Mouse (Mus musculus) left cerebral cortex, adult 11 months (tissue): Measurements from ENCODE around the gene Fam161a.

ENCODE experiments used
- DNase-seq: peaks from one replicate; pipeline ENCODE4 v3.0.0; 2022; ENCODE audit warnings: low spot score

Fam161a gene

DNA sequence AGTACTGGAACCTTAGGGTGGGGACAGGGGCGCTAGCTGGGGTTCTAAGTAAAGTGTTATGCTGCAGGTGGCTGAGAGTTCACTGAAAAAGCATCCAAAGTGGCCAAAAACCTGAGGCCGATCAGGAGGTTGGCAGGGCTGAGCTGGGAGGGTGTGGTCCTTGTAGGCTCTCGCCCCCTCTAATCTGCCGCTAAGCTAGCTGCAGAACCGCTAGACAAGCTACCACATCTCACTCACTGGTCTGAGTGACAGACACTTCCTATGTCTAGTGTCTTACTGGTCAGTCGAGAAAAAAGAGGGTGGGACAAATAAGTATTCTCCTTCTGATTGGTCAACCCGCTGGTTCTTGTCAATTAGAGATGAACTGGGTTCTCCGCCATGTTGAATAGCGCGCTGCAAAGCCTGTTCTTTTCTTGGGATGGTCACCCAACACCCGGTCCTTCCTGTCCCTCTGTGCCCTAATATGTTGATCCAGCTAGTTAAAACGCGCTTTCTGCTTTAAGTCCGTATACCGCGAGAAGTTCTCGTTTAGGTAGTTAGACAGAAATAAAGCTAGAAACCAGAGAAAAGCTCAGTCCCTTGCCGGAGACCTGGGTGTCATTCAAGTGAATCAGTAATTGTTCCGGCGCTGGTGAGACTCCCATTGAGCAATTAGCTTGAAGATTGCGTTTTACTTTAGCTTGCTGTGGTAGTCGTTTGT, at the start of gene Fam161a:
Fam161a (plus strand) TSS at position 51 of the 700 bp plus-strand sequence.
- DNase-seq: peak; percentile 95

DNA sequence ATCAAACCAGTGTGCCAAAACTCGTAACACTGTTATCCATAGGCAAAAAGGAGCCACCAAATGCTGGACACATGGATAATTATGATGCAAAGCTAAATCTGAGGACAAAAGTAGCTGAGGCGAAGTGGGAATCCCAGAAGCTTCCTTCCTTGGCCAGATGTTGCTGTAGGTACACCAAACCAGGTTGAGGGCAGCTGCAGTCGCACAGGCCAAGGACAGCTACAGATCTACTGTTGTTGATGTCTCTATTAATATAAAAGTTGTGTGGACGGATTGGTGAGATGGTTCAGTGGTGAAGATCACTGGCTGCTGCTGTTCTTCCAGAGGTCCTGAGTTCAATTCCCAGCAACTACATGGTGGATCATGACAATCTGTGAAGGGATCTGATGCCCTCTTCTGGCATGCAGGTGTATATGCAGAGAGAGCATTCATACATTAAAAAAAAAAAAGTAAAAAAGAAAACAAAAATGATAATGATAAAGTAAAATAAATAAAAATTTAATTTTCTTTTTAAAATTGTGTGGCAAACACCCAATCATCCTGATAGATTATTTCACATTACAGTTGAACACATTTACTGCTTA, 49.4 kb upstream of the Fam161a start:
- no peak for DNase-seq

DNA sequence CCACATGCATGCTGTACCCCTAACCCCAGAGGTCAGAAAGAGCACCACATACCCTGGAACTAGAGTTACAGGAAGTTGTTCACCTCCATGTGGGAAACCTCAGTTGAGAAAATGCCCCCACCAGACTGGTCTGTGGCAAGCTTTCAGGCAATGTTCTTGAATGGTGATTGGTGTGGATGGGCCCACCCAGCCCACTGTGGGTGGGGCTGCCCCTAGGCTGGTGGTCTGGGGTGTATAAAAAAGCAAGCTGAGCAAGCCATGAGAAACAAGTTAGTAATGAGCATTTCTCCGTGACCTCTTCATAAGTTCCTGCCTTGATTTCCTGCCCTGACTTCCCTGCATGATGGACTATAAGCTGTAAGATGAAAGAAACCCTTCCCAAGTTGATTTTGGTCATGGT, 45.2 kb upstream of the Fam161a start:
- no peak for DNase-seq

DNA sequence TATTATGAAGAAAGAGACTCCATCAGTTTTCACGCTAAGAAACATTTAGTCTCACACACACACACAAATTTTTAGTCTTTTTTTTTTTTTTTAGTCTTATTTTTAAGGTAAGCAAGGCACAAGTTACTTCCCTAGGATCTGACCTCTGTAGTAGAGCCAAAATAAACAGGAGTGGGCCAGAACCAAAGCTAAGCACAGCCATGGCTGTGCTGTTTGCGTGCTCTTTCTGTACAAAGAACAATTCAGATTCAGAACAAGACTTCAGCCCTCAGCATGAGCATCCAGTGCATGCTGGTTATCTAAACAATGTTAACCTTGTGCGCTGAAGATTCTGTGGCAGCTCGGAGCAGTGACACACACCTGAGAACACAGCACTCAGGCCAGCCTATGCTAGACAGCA, 42.9 kb upstream of the Fam161a start:
- no peak for DNase-seq

DNA sequence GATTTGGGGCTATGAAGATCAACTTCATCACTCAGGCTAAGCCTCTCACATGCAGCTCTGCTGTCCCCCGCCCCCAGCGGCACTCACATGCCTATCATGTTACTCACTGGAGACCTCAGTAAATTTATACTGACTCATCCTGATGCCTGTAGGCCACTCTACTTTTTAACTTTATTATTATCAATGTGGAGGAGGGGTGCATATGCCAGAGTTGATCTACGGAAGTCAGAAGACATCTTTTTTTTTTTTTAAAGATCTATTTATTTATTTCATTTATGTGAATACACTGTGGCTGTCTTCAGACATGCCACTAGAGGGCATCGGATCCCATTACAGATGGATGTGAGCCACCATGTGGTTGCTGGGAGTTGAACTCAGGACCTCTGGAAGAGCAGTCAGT, 41.8 kb upstream of the Fam161a start:
- DNase-seq: no peak

DNA sequence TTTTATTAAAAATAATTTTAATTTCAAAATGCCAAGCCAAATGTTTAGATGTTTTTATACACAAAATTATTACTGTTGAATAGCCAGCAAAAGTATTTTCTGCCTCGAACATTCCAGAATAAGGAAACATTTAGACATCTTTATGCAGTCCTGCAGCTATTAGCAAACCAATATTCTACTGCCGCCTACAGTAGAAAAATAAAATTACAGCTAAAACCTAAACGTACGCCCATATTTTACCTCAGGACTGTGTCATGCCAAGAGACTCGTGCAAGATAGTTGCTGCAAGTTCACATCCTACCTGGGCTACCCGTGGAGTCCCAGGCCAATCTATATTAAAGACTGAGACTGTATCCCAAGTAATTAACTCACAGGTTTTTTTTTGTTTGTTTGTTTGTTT, 37.8 kb upstream of the Fam161a start:
- no peak for DNase-seq

DNA sequence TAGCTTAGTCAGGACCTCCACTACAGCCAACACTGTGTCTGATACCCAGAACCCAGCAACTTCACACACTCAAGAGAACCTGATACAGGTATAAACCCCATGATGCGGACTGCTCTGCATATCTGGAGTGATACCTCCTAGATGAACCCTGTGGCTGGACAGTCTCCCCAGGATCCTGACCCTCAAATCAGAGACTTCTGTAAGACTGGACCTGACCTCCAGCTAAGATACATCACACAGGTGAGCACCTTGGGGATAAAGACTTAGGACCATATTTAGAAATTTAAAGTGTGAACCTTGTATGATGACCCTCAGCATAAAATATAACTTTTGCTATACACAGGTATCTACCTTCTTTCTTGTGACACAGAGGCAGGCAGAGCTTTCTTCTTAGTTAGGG, 36.8 kb upstream of the Fam161a start:
- DNase-seq: no peak

DNA sequence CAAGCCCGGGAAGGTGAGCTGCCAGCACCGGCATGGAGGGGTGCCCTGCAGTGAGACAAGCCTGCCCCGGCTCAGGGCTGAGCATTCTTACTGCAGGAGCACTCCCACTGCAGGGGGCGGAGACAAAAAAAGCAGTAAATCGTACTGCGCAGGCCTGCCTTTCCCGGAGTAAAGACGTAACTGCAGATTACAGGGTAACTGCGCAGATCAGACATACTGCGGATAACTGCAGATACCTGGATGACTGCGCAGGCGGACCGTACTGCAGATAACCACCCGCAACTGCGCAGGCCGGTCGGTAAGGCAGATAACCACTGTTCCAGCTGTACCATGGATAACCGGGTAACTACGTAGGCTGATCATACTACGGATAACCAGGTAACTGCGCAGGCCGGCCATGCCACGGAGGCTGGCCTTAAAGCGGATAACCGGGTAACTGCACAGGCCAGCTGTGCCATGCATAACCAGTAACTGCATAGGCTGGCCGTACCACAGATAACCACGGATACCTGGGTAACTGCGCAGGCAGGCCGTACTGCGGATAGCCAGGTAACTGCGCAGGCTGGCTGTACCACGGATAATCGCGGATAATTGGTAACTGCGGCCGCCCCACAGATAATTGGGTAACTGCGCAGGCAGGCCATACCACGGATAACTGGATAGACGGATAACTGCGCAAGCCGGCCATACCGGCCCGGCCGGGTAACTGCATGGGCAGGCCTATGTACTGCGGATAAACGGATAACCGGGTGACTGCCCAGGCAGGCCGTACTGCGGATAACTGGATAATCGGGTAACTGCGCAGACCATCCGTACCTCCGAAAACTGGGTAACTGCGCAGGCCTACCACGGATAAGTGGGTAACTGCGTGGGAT, 35.3 kb upstream of the Fam161a start, which contains the start of gene Zrsr1:
Zrsr1 (plus strand) TSS at position 171 of the 875 bp plus-strand sequence.
- DNase-seq: no peak

DNA sequence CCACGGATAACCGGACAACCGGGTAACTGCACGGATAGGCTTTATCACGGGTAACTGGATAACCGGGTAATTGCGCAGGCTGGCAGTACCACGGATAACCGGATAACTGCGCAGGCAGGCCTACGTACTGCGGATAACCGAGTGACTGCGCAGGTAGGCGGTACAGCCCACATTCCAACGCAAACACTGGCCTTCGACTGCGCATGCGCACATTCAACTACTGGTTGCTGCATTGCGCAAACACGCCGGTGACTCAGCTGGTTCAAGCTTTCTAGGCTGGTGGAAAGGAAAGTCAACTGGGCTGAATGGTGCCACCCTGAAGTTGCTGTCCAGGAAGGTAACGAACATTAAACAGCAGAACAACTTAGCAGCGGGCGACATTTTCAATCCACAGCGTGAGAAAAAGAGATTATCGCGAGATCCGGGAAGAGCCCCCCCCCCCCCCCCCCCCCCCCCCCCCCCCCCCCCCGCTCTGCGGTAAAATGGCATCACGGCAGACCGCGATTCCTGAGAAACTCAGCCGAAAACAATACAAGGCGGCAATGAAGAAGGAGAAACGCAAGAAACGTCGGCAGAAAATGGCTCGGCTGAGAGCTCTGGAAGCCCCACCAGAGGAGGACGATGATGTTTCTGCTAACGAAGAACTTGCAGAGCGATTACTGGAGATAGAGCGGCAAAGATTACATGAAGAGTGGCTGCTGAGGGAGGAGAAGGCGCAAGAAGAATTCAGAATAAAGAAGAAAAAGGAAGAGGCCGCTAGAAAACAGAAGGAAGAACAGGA, 34.4 kb upstream of the Fam161a start:
- no peak for DNase-seq

DNA sequence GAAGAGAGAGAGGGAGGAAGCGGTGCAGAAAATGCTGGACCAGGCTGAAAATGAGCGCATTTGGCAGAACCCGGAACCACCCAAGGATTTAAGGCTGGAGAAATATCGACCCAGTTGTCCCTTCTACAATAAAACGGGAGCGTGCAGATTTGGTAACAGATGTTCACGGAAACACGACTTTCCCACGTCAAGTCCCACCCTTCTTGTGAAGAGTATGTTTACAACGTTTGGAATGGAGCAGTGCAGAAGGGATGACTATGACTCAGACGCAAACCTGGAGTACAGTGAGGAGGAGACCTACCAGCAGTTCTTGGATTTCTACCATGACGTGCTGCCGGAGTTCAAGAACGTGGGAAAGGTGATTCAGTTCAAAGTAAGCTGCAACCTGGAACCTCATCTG, 33.7 kb upstream of the Fam161a start:
- DNase-seq: no peak

DNA sequence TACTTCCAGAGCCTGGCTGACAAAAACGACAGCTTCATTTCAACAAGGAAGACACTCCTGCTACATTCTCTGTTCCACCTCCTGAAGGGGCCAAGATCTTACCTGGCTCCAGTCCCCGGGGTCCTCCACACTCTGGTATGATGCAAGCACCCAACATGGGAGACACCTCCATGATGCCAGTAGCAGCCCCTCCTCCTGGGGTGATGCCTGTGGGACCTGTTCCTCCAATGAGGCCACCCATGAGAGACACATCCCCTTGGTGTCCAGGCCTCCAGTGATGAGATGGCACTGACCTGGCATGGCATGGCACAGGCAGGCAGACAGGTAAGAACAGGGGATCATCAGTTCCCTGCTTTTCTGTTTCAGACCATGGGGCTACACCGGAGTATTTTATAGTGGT, 29.1 kb upstream of the Fam161a start:
- DNase-seq: no peak

DNA sequence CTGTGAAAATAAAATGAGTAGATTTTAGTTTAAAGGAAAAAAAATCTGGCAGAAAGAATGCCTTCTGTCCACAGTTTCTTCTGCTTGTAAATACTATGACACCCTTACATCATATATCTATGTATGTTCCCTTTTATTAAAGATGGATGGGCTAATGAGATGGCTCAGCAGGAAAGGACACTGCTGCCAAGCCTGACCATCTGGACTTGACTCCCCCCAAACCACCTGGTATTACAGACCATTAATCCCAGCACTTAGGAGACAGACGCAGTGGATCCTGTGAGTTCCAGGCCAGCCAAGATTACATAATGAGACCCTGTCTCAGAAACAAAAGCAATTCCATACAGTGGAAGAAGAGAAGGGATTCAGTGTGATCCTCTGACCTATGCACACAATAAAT, 28.6 kb upstream of the Fam161a start:
- no peak for DNase-seq

DNA sequence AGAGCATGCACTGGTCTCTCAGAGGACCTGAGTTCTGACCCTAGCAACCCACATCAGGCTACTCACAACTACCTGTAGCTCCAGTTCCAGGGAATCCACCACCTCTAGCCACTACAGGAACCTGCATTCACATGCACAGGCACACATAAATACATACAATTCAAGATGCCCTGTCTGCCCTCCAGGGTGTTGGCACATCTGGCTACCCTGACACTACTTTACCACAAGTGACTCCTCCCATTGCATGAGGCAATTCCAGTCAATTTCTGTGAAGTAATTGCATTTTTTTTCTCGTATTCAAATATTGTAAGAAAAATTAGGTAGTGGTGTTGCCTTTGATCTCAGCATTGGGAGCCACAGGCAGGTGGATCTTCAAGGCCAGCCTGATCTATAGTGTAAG, 28.1 kb upstream of the Fam161a start:
- no peak for DNase-seq

DNA sequence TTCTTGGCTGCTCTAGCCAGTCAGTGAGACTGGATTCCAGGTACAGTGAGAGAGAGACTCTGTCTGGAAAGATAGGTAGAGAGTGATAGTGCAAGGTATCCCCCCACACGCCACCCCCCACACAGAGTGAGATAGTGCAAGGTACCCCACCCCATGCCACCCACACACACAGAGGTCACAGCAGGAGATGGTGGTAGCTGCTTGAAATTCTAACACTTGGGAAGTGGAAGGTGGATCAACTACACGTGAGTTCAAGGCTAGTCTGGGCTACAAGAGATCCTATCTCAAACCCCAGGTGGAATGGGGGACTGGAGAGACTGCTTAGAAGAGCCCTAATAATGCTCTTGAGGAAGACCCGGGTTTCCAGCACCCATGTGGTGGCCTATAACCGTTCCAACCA, 26.3 kb upstream of the Fam161a start:
- DNase-seq: no peak

DNA sequence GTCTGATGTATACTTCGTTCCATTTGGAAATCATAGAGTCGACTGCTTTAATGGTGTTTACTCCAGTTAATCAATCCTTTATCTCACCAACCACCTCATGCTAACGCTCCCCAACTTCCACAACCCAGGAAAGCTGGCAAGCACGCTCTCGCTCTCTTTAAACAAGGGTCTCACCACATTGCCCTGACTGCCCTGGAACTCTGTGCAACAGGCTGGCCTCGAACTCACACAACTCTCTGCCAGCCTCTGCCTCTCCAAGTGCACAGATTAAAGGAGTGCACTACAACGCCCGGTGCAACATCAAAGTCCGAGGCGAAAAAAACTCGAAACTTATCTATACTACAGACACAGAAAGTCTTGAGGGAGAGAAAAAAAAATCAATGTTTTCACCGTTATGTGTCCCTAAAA, 25.8 kb upstream of the Fam161a start:
- DNase-seq: no peak

DNA sequence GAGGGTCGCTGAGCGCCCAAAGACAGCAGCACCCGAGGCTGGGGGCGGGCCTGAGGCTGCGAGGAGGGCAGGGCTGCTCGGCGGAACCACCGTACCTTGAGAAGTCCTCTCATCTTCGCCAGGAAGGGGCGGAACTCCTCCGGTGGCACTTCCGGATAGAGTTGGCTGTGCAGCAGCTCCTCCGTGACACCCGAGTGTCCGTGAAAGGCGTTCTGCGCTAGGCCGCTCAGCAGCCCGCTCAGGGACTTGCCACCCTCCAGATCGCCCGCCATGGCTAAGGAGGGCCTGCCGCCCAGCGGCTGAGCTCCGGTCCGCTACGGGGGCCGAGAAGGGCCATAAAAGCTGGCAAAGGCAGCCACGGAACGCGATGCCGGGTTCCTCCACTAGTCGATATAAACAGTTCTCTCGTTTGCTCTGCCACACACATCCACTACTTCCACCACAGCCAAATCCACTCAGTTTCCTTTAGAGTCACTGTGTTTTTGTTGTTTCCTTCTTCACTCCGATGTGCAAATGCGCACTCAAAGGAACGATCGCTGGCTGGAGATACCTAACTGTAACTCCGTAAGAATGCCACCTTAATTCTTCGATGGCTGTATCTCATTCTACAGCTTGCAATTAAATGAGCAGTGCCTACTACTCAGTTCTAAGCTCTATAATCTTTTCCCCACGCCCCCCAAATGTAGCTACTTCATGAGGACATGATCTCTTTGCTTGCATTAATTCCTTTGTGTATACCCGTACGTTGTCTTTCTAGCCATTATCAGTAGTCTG, 25.2 kb upstream of the Fam161a start, which contains the start of the genes Gm28048 and Commd1:
Gm28048 (minus strand) TSS at position 107 of the 774 bp plus-strand sequence.
Commd1 (minus strand) TSS at position 399 of the 774 bp plus-strand sequence.
- DNase-seq: peak; percentile 91

DNA sequence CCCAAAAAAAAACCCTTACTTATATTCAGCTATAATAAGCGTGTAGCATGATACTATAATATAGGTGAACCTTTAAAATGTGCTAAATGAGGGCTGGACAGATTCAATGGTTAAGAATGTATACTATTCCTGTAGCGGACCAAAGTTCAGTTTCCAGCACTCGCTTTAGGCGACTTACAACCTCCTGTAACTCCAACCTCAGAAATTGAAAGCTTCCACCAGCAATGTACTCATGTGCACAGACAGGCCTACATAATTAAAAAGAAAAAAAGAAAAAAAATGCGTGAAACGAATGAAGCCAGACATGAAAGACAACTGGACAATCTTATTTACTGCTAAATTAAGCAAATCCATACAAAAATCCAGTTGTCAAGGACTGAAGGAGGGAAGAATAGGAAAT, 24.5 kb upstream of the Fam161a start:
- no peak for DNase-seq

DNA sequence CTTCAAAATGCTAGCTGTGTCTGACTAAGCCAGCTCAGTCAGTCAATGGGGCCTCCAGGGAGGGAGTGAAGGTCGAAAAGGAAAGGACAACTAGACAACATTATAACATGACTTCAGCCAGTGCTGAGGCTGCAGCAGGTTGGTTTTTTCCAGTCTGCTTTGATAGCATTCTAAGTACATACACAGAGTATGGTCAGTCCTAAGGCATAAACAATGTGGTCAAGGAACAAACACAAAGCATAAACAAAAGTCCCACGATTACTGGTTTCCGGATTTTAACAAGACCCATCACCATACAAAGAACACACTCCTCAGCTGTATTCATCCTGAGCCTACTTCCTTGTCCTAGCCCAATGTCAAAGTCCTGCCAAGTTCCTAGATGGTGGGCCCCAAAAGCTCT, 21.8 kb upstream of the Fam161a start:
- DNase-seq: no peak

DNA sequence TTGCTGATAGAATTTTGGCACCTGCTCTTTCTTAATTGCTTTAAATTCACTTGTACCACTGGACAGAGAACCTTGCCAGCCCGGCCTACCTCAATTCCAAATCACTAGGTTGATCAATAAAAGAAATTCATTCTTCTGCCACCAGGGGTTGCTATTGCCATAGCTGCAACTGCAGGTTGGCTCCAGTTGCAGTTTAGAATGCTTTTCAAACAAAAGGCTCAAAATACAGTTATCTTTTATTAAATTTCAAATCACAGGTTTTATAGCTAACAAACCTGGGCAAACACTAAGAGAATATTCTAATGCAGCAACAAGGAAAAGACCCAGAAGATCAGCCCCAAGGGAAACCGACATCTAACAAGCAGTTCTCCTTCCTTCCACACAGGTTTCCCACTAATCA, 20.0 kb upstream of the Fam161a start:
- DNase-seq: no peak

DNA sequence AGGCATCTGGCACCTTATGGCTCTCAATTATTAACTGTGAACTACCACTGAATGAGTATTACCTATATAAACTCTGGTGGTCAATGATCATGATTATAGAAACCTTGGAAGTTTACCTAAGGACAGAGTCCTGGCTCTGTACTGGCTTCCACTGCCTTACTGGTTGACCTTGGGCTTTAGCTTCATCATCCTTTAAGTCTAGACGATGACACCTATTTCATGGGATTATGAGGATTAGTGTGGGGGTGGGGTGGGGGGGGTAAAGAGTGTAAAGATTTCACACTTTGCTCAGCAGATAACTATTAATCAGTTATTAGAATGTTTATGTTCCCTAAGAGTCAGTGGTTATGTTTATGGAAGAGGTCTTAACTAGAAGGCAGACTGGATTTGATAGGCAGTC, 17.5 kb upstream of the Fam161a start:
- no peak for DNase-seq

DNA sequence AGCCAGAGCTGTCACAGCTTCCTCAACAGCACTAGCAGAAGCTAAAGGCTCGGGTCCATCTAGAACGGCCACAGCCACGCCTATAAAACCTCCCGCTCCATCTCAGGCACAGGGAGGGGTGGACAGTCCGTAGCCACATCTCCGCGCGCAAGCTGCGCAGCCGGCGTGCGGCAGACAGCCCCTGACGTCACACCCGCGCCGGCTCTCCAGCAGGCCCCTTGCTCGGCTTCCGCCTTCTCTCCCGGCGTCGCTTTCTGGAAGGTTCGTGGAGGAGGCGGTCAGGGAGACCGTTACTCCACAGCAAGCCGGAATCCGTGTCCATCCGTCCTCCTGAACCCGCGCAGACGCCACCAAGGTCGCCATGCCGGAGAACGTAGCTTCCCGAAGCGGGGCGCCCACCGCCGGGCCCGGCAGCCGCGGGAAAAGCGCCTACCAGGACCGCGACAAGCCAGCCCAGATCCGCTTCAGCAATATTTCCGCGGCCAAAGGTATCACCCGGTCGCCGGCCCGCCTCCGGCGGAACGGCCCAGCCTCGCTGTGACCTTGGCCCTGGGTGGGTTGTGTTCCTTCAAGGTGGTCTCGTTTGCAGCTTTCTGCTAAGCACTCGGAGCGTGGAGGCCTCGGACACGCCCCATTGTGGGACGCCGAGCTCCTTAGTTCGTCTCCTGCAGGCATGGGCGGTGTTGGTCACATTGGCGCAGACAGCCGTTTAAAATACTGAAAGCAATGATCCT, 16.8 kb upstream of the Fam161a start, which contains the start of gene Cct4:
Cct4 (plus strand) TSS at position 127 of the 734 bp plus-strand sequence.
- peak; percentile 86 for DNase-seq
